Mouse (Mus musculus): ENCODE data around the gene Trappc2l. TPM values are rescaled to one million over a fixed set of nuclear protein-coding genes. Genes with fewer than 3 reads are reported as not detected.
A peak's percentile ranks its signal among the peaks of the same experiment; 100 is the strongest.

Gene Trappc2l
- 39.3 and 49.9 TPM in 2 replicates for polyA plus RNA-seq (2014; fragmentation: Nextera tagmentation; extraction: Ambion mirVana)

GRCm38 (mm10) chr8:122611295-122612133, at the start of gene Trappc2l, which contains the start of gene Galns:
Trappc2l (plus strand) TSS chr8:122611640.
Galns (minus strand) TSS chr8:122611463.
- Histone ChIP-seq H3K9me3 (ENCODE audit: control insufficient read depth, low read length) (no peaks in the 10 kb centered on the region), H3K27me3 (ENCODE audit: control insufficient read depth, insufficient read depth, low read length) (no peaks in the 10 kb centered on the region), H3K27ac (ENCODE audit: low read depth, low read length) (0 out of 2 replicates have a peak within 1 kb of the TSS, but pooled peaks have one; percentile 46), H3K4me3 (ENCODE audit: low read depth, low read length) (peak within 1 kb of the TSS; percentile 74), H3K4me2 (ENCODE audit: low read depth, low read length, severe bottlenecking) (peak within 1 kb of the TSS; percentile 88), H3K4me1 (replicated peaks; ENCODE audit: control insufficient read depth, insufficient read depth, low read length) (peaks cover 5% of the 10 kb centered on the region; the same call in 1 of the 2 replicates), H3K9ac (ENCODE audit: low read length) (peak within 1 kb of the TSS; percentile 66), H3K36me3 (ENCODE audit: control insufficient read depth, insufficient read depth, low read length) (no peaks in the 10 kb centered on the region)
- peak; percentile 99 for DNase-seq (ENCODE audit: low spot score)
- under 1% methylated on average over 54 of the region's 57 CpGs for WGBS
- peak; percentile 97 for ATAC-seq (replicated peaks; ENCODE audit: low FRiP score)

GRCm38 (mm10) chr8:122564363-122565352, 46.8 kb upstream of the Trappc2l start:
- DNase-seq (ENCODE audit: low spot score) = no peak
- Histone ChIP-seq H3K27ac (ENCODE audit: low read depth, low read length) (no peak overlapping the region), H3K27me3 (ENCODE audit: control insufficient read depth, insufficient read depth, low read length) (no peaks in the 10 kb centered on the region), H3K9me3 (ENCODE audit: control insufficient read depth, low read length) (no peaks in the 10 kb centered on the region), H3K9ac (ENCODE audit: low read length) (no peak overlapping the region), H3K4me3 (ENCODE audit: low read depth, low read length) (no peak overlapping the region), H3K4me1 (replicated peaks; ENCODE audit: control insufficient read depth, insufficient read depth, low read length) (peaks cover 12% of the 10 kb centered on the region; the same call in 1 of the 2 replicates), H3K4me2 (ENCODE audit: low read depth, low read length, severe bottlenecking) (no peak overlapping the region), H3K36me3 (ENCODE audit: control insufficient read depth, insufficient read depth, low read length) (no peaks in the 10 kb centered on the region)
- 89% methylated on average over 25 of the region's 25 CpGs for WGBS
- no peak for ATAC-seq (replicated peaks; ENCODE audit: low FRiP score)

- H3K27ac ChIP-seq (ENCODE audit: low read depth, low read length) = peak overlapping the region; percentile 81
- H3K4me3 ChIP-seq (ENCODE audit: low read depth, low read length) = peak overlapping the region; percentile 83
- no peaks in the 10 kb centered on the region for H3K27me3 ChIP-seq (ENCODE audit: control insufficient read depth, insufficient read depth, low read length)
- H3K4me1 ChIP-seq (replicated peaks; ENCODE audit: control insufficient read depth, insufficient read depth, low read length) = peaks cover 14% of the 10 kb centered on the region; the same call in 1 of the 2 replicates
- ATAC-seq (replicated peaks; ENCODE audit: low FRiP score) (no peak), DNase-seq (ENCODE audit: low spot score) (no peak)
- WGBS = 28% methylated on average over 6 of the region's 6 CpGs
- peak overlapping the region; percentile 94 for H3K9ac ChIP-seq (ENCODE audit: low read length)
- peaks cover 17% of the 10 kb centered on the region for H3K36me3 ChIP-seq (ENCODE audit: control insufficient read depth, insufficient read depth, low read length)
- no peaks in the 10 kb centered on the region for H3K9me3 ChIP-seq (ENCODE audit: control insufficient read depth, low read length)
- H3K4me2 ChIP-seq (ENCODE audit: low read depth, low read length, severe bottlenecking) = peak overlapping the region; percentile 88
Measured at GRCm38 (mm10) chr8:122566766-122567165, 44.7 kb upstream of the Trappc2l start.

GRCm38 (mm10) chr8:122567361-122568108, 43.9 kb upstream of the Trappc2l start, which contains the start of gene Cdt1:
Cdt1 (plus strand) TSS chr8:122568015.
- H3K36me3 ChIP-seq (ENCODE audit: control insufficient read depth, insufficient read depth, low read length) = peaks cover 24% of the 10 kb centered on the region
- H3K4me2 ChIP-seq (ENCODE audit: low read depth, low read length, severe bottlenecking) = peak within 1 kb of the TSS; percentile 88
- ATAC-seq (replicated peaks; ENCODE audit: low FRiP score) (peak; percentile 93), DNase-seq (ENCODE audit: low spot score) (peak; percentile 98)
- H3K27me3 ChIP-seq (ENCODE audit: control insufficient read depth, insufficient read depth, low read length) = no peaks in the 10 kb centered on the region
- WGBS = under 1% methylated on average over 62 of the region's 62 CpGs
- peak within 1 kb of the TSS; percentile 94 for H3K9ac ChIP-seq (ENCODE audit: low read length)
- H3K9me3 ChIP-seq (ENCODE audit: control insufficient read depth, low read length) = no peaks in the 10 kb centered on the region
- H3K4me1 ChIP-seq (replicated peaks; ENCODE audit: control insufficient read depth, insufficient read depth, low read length) = peaks cover 14% of the 10 kb centered on the region; the same call in 1 of the 2 replicates
- H3K27ac ChIP-seq (ENCODE audit: low read depth, low read length) = peak within 1 kb of the TSS; percentile 85
- peak within 1 kb of the TSS; percentile 83 for H3K4me3 ChIP-seq (ENCODE audit: low read depth, low read length)

GRCm38 (mm10) chr8:122568109-122568504, 43.3 kb upstream of the Trappc2l start:
- no peak for DNase-seq (ENCODE audit: low spot score)
- H3K9me3 ChIP-seq (ENCODE audit: control insufficient read depth, low read length) = no peaks in the 10 kb centered on the region
- peaks cover 17% of the 10 kb centered on the region; the same call in 1 of the 2 replicates for H3K4me1 ChIP-seq (replicated peaks; ENCODE audit: control insufficient read depth, insufficient read depth, low read length)
- under 1% methylated on average over 34 of the region's 34 CpGs for WGBS
- peak overlapping the region; percentile 94 for H3K9ac ChIP-seq (ENCODE audit: low read length)
- H3K4me3 ChIP-seq (ENCODE audit: low read depth, low read length) = peak overlapping the region; percentile 83
- H3K27ac ChIP-seq (ENCODE audit: low read depth, low read length) = peak overlapping the region; percentile 85
- peaks cover 24% of the 10 kb centered on the region for H3K36me3 ChIP-seq (ENCODE audit: control insufficient read depth, insufficient read depth, low read length)
- ATAC-seq (replicated peaks; ENCODE audit: low FRiP score) = peak; percentile 60
- peak overlapping the region; percentile 88 for H3K4me2 ChIP-seq (ENCODE audit: low read depth, low read length, severe bottlenecking)
- no peaks in the 10 kb centered on the region for H3K27me3 ChIP-seq (ENCODE audit: control insufficient read depth, insufficient read depth, low read length)

- Histone ChIP-seq H3K4me1 (replicated peaks; ENCODE audit: control insufficient read depth, insufficient read depth, low read length) (peaks cover 17% of the 10 kb centered on the region; the same call in 1 of the 2 replicates), H3K4me2 (ENCODE audit: low read depth, low read length, severe bottlenecking) (peak overlapping the region; percentile 88), H3K36me3 (ENCODE audit: control insufficient read depth, insufficient read depth, low read length) (peaks cover 24% of the 10 kb centered on the region), H3K4me3 (ENCODE audit: low read depth, low read length) (peak overlapping the region; percentile 83), H3K9ac (ENCODE audit: low read length) (peak overlapping the region; percentile 94), H3K27ac (ENCODE audit: low read depth, low read length) (no peak overlapping the region), H3K27me3 (ENCODE audit: control insufficient read depth, insufficient read depth, low read length) (no peaks in the 10 kb centered on the region), H3K9me3 (ENCODE audit: control insufficient read depth, low read length) (no peaks in the 10 kb centered on the region)
- WGBS = 8% methylated on average over 10 of the region's 10 CpGs
- no peak for ATAC-seq (replicated peaks; ENCODE audit: low FRiP score)
- no peak for DNase-seq (ENCODE audit: low spot score)
Measured at GRCm38 (mm10) chr8:122568881-122569309, 42.5 kb upstream of the Trappc2l start.

GRCm38 (mm10) chr8:122569329-122569728, 42.1 kb upstream of the Trappc2l start:
- Histone ChIP-seq H3K4me1 (replicated peaks; ENCODE audit: control insufficient read depth, insufficient read depth, low read length) (peaks cover 17% of the 10 kb centered on the region; the same call in 1 of the 2 replicates), H3K27me3 (ENCODE audit: control insufficient read depth, insufficient read depth, low read length) (no peaks in the 10 kb centered on the region), H3K36me3 (ENCODE audit: control insufficient read depth, insufficient read depth, low read length) (peaks cover 24% of the 10 kb centered on the region), H3K9ac (ENCODE audit: low read length) (peak overlapping the region; percentile 94), H3K9me3 (ENCODE audit: control insufficient read depth, low read length) (no peaks in the 10 kb centered on the region), H3K4me3 (ENCODE audit: low read depth, low read length) (peak overlapping the region; percentile 83), H3K4me2 (ENCODE audit: low read depth, low read length, severe bottlenecking) (peak overlapping the region; percentile 88), H3K27ac (ENCODE audit: low read depth, low read length) (no peak overlapping the region)
- WGBS = 67% methylated on average over 9 of the region's 9 CpGs
- ATAC-seq (replicated peaks; ENCODE audit: low FRiP score) (no peak), DNase-seq (ENCODE audit: low spot score) (no peak)

Data from forebrain, embryonic 11.5 days (tissue).